Mouse (Mus musculus): ENCODE data around the gene Fthl17c. TPM values are rescaled to one million over a fixed set of nuclear protein-coding genes. Genes with fewer than 3 reads are reported as not detected.
"Not testable (repeated sequence)": the region's sequence is repeated elsewhere in the genome, so short reads cannot be mapped to it uniquely, and the experiment has no call there.

Fthl17c gene
- not detected in 2 replicates for polyA plus RNA-seq (2016; fragmentation: Nextera tagmentation; extraction: Ambion mirVana)

DNA sequence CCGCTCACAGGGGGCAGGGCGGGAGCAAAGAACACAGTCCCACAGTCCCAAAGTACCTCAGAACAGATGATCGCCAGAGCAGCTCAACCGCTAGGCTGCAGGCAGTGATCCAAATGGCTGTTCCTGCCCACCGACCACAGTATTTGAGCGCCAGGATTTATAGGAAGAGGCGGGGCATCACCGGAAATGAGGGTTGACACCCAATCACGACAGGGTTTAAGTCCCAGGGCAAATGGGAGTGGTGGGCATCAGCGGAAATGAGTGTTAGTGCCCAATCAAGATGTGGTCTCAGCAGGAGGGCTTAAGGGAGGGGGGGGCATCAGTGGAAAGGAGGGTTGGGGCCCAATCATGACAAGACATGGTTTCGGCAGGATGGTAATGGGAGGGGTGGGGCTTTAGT lies at the start of gene Fthl17c:
Gene Fthl17c, minus strand, starts transcription at position 101 of the 400 bp plus-strand sequence.
- WGBS: no CpG with 5 or more reads among the region's 11 CpGs

DNA sequence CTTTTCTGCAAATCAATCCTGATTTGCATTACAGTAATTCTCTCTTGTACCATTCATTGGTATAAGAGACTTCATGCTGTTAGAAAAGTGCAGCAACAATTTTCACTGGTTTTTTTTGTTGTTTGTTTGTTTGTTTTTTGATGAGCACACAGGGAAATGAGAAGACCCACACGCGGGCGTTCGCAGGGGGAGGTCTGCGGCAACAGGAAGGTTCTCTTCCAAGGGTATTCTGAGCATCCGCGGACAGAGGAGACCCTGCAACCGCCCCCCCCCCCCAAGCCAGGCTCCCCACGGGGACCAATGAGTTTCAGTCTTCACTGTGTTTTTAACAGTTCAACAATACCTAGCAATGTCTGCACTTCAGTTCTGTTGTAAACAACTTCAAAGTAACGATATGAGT lies 43.1 kb upstream of the Fthl17c start:
- 56% methylated on average over 10 of the region's 10 CpGs for WGBS
- H3K36me3 ChIP-seq: no peaks in the 10 kb centered on the region

More for the DNA sequence above, at the start of gene Fthl17c:
- not testable (repeated sequence) for H3K4me1 ChIP-seq; H3K27ac ChIP-seq (replicated peaks); H3K9me3 ChIP-seq (replicated peaks); DNase-seq (ENCODE audit: low spot score); H3K27me3 ChIP-seq (ENCODE audit: low read depth, poor library complexity, severe bottlenecking); H3K36me3 ChIP-seq; H3K4me3 ChIP-seq

DNA sequence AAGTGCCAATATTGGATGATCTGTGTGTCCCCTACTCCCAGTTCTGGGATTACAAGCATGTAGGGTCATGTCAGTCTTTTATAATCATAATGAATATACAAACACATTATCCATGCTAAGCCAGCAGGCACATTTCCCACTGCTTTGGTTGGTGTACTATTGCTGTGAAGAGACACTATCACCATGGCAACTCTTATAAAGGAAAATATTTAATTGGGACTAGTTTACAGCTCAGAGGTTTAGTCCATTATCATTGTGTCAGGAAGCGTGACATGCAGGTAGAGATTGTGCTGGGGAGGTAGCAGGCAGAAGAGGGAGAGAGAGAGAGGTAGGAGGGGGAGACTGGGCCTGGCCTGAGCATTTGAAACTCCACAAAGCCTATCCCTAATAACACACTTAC lies 39.7 kb upstream of the Fthl17c start:
- Histone ChIP-seq H3K4me1 (no peaks in the 10 kb centered on the region), H3K27me3 (ENCODE audit: low read depth, poor library complexity, severe bottlenecking) (no peaks in the 10 kb centered on the region), H3K4me3 (no peak overlapping the region), H3K27ac (replicated peaks) (no peak overlapping the region), H3K9me3 (replicated peaks) (no peaks in the 10 kb centered on the region; the same call in 1 of the 2 replicates), H3K36me3 (no peaks in the 10 kb centered on the region)
- no peak for DNase-seq (ENCODE audit: low spot score)
- WGBS: 80% methylated on average over 1 of the region's 1 CpGs

More for the DNA sequence above, 43.1 kb upstream of the Fthl17c start:
- Histone ChIP-seq H3K4me1 (no peaks in the 10 kb centered on the region), H3K27ac (replicated peaks) (no peak overlapping the region), H3K9me3 (replicated peaks) (no peaks in the 10 kb centered on the region), H3K27me3 (ENCODE audit: low read depth, poor library complexity, severe bottlenecking) (no peaks in the 10 kb centered on the region), H3K4me3 (no peak overlapping the region)
- no peak for DNase-seq (ENCODE audit: low spot score)

DNA sequence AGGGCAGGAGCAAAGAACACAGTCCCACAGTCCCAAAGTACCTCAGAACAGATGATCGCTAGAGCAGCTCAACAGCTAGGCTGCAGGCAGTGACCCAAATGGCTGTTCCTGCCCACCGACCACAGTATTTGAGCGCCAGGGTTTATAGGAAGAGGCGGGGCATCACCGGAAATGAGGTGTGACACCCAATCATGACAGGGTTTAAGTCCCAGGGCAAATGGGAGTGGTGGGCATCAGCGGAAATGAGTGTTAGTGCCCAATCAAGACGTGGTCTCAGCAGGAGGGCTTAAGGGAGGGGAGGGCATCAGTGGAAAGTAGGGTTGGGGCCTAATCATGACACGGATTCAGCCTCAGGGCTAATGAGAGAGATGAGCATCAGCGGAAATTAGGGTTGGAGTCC lies 10.3 kb upstream of the Fthl17c start, which contains the start of gene Fthl17d:
Gene Fthl17d, minus strand, starts transcription at position 101 of the 400 bp plus-strand sequence.
- no CpG with 5 or more reads among the region's 9 CpGs for WGBS
- not testable (repeated sequence) for H3K9me3 ChIP-seq (replicated peaks)

DNA sequence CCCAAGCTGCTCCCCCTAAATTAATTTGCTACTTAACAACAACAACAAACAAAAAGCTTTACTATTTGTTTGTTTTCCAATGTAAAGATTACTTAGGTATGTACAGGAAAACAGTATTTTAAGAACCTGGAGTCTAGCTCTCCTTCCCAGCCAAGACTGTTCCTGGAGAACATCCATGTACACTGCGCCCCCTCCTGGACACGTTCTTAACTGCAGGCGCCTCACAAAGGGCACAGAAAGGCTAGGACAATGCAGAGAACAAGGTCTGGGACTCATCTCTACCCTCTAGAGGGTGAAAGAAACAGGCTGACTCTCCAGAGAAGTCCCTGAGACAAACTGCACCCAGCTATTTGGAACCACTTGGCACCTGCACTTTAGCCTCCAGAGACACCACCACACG lies 11.7 kb downstream of the Fthl17c start:
- DNase-seq (ENCODE audit: low spot score); H3K27ac ChIP-seq (replicated peaks): not testable (repeated sequence)

More for the DNA sequence above, 10.3 kb upstream of the Fthl17c start, which contains the start of gene Fthl17d:
- not testable (repeated sequence) for H3K4me1 ChIP-seq; H3K27ac ChIP-seq (replicated peaks); DNase-seq (ENCODE audit: low spot score); H3K4me3 ChIP-seq; H3K36me3 ChIP-seq; H3K27me3 ChIP-seq (ENCODE audit: low read depth, poor library complexity, severe bottlenecking)

DNA sequence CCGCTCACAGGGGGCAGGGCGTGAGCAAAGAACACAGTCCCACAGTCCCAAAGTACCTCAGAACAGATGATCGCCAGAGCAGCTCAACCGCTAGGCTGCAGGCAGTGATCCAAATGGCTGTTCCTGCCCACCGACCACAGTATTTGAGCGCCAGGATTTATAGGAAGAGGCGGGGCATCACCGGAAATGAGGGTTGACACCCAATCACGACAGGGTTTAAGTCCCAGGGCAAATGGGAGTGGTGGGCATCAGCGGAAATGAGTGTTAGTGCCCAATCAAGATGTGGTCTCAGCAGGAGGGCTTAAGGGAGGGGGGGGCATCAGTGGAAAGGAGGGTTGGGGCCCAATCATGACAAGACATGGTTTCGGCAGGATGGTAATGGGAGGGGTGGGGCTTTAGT lies 13.5 kb downstream of the Fthl17c start, which contains the start of gene Fthl17b:
Gene Fthl17b, minus strand, starts transcription at position 101 of the 400 bp plus-strand sequence.
- H3K27ac ChIP-seq (replicated peaks): not testable (repeated sequence)

More for the DNA sequence above, 11.7 kb downstream of the Fthl17c start:
- H3K36me3 ChIP-seq; H3K4me3 ChIP-seq; H3K27me3 ChIP-seq (ENCODE audit: low read depth, poor library complexity, severe bottlenecking); H3K4me1 ChIP-seq: not testable (repeated sequence)
- peaks cover 10% of the 10 kb centered on the region for H3K9me3 ChIP-seq (replicated peaks)
- WGBS: 43% methylated on average over 4 of the region's 4 CpGs

DNA sequence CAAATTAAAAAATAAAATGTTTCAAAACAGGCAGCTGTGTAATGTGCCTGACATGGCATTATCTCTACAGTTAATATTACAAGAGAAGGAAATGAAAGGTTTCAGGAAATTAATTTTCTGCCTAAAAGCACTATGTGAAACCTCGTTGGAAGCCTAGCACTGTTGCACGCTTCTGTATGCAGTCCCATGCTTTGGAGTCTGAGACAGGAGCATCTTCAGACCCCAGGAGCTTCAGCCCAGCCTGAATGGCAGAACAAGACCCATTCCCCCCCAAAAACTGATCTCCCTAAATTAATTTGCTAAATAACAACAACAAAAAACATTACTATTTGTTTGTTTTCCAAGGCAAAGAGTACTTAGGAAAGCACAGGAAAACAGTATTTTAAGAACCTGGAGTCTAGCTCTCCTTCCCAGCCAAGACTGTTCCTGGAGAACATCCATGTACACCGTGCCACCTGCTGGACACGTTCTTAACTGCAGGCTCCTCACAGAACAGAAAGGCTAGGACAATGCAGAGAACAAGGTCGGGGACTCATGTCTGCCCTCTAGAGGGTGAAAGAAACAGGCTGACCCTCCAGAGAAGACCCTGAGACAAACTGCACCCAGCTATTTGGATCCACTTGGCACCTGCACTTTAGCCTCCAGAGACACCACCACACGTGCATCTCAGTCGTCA lies 28.1 kb downstream of the Fthl17c start:
- not testable (repeated sequence) for H3K27me3 ChIP-seq (ENCODE audit: low read depth, poor library complexity, severe bottlenecking); H3K4me3 ChIP-seq; H3K36me3 ChIP-seq; H3K27ac ChIP-seq (replicated peaks); H3K9me3 ChIP-seq (replicated peaks); H3K4me1 ChIP-seq
- WGBS: 25% methylated on average over 7 of the region's 7 CpGs
- peak; percentile 69 for DNase-seq (ENCODE audit: low spot score)

More for the DNA sequence above, 13.5 kb downstream of the Fthl17c start, which contains the start of gene Fthl17b:
- H3K4me3 ChIP-seq; H3K27me3 ChIP-seq (ENCODE audit: low read depth, poor library complexity, severe bottlenecking); DNase-seq (ENCODE audit: low spot score); H3K36me3 ChIP-seq; H3K4me1 ChIP-seq; H3K9me3 ChIP-seq (replicated peaks): not testable (repeated sequence)
- WGBS: 95% methylated on average over 4 of the region's 11 CpGs

DNA sequence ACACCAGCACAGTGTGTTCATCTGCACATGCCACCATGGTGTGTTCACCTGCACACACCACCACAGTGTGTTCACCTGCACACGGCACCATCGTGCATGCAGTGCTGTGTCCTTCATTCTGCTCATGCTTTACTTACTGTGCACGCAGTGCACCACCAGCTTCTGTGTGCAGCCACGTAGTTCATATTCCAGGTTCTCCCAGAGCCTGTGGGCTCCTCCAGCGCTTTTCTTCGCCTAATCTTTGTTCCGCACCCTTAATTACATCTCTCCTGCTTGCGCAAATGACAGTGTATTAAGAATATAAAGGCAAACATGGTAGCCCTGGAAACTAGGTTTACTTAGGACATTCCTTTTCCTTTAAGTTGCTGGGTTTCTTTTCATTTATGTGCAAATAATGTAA lies 32.3 kb downstream of the Fthl17c start:
- Histone ChIP-seq H3K4me3 (no peak overlapping the region), H3K9me3 (replicated peaks) (no peaks in the 10 kb centered on the region), H3K4me1 (no peaks in the 10 kb centered on the region), H3K27me3 (ENCODE audit: low read depth, poor library complexity, severe bottlenecking) (no peaks in the 10 kb centered on the region), H3K27ac (replicated peaks) (no peak overlapping the region), H3K36me3 (no peaks in the 10 kb centered on the region)
- WGBS: 86% methylated on average over 8 of the region's 8 CpGs
- DNase-seq (ENCODE audit: low spot score): no peak

DNA sequence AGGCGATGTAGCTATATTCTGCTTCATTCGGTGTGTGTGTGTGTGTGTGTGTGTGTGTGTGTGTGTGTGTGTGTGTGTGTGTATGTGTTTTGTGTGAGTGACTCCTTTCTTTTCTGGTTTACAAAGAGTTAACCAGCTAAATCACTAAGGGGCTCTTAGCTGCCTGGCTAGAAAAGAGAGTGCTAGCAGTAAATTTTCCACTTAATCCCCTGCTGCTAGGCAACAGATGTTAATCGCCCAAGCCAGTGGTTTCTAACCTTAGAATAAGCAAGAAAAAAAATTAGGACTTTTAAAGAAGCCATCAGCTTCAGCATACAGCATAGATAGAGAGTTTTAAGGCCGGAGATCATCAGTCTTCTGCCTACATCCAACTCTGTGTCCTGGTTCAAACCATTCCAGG lies 49.1 kb downstream of the Fthl17c start:
- no peaks in the 10 kb centered on the region for H3K27me3 ChIP-seq (ENCODE audit: low read depth, poor library complexity, severe bottlenecking)
- H3K9me3 ChIP-seq (replicated peaks): no peaks in the 10 kb centered on the region; the same call in 1 of the 2 replicates
- WGBS: 37% methylated on average over 4 of the region's 4 CpGs
- H3K27ac ChIP-seq (replicated peaks): no peak overlapping the region
- H3K36me3 ChIP-seq: no peaks in the 10 kb centered on the region
- H3K4me3 ChIP-seq: no peak overlapping the region
- DNase-seq (ENCODE audit: low spot score): peak; percentile 13
- peaks cover 5% of the 10 kb centered on the region; the same call in 1 of the 2 replicates for H3K4me1 ChIP-seq

Other genes starting within 250 kb of the Fthl17c start
- not detected in 2 replicates for gene Ssx9, start 228.1 kb downstream of the Fthl17c start, polyA plus RNA-seq (2016; fragmentation: Nextera tagmentation; extraction: Ambion mirVana)
- gene Ssxb5, start 172.9 kb downstream of the Fthl17c start, polyA plus RNA-seq (2016; fragmentation: Nextera tagmentation; extraction: Ambion mirVana): not detected in 2 replicates
- gene Gm6592, start 132.6 kb downstream of the Fthl17c start, polyA plus RNA-seq (2016; fragmentation: Nextera tagmentation; extraction: Ambion mirVana): not detected in 2 replicates
- not detected in 2 replicates for gene Gm5751, start 102.3 kb downstream of the Fthl17c start, polyA plus RNA-seq (2016; fragmentation: Nextera tagmentation; extraction: Ambion mirVana)
- 3.4 and 3.9 TPM in 2 replicates for gene B630019K06Rik, start 84.2 kb downstream of the Fthl17c start, polyA plus RNA-seq (2016; fragmentation: Nextera tagmentation; extraction: Ambion mirVana)
- gene Fthl17b, start 13.6 kb downstream of the Fthl17c start, polyA plus RNA-seq (2016; fragmentation: Nextera tagmentation; extraction: Ambion mirVana): not detected in 2 replicates
- gene Fthl17d, start 10.2 kb upstream of the Fthl17c start, polyA plus RNA-seq (2016; fragmentation: Nextera tagmentation; extraction: Ambion mirVana): not detected in 2 replicates
- not detected in 2 replicates for gene Fthl17e, start 56.9 kb upstream of the Fthl17c start, polyA plus RNA-seq (2016; fragmentation: Nextera tagmentation; extraction: Ambion mirVana)
- gene Fthl17f, start 86.5 kb upstream of the Fthl17c start, polyA plus RNA-seq (2016; fragmentation: Nextera tagmentation; extraction: Ambion mirVana): not detected in 2 replicates
- gene 4930402K13Rik, start 128.0 kb upstream of the Fthl17c start, polyA plus RNA-seq (2016; fragmentation: Nextera tagmentation; extraction: Ambion mirVana): not detected in 2 replicates
- gene Lancl3, start 223.3 kb upstream of the Fthl17c start, polyA plus RNA-seq (2016; fragmentation: Nextera tagmentation; extraction: Ambion mirVana): 0.35 and 0.50 TPM in 2 replicates